Mouse (Mus musculus) limb, embryonic 14.5 days (tissue): ENCODE data around the gene Atp2b2. TPM values are rescaled to one million over a fixed set of nuclear protein-coding genes. Genes with fewer than 3 reads are reported as not detected.

Experiments used
- ATAC-seq: fragments of 200-750 bp; cut with Nextera tagmentation; 2 replicates; pipeline ENCODE4 v1.8.0; 2017; ENCODE audit warnings: low read depth, moderate number of reproducible peaks, moderate TSS enrichment; ENCODE audit not compliant: low FRiP score
- DNase-seq: peaks from one replicate; pipeline ENCODE4 v3.0.0-alpha.2; 2015; ENCODE audit warnings: low spot score
- H3K27ac ChIP-seq: fragments of 300-500 bp; sonication (generic); replicated peaks from 2 replicates; pipeline ENCODE4 v1.5.1; 2014; ENCODE audit warnings: low read depth, mild to moderate bottlenecking, low read length, moderate library complexity, mixed read lengths
- H3K27me3 ChIP-seq: fragments of 300-500 bp; sonication (generic); 2 replicates; pipeline ENCODE4 v1.6.1; 2014; ENCODE audit warnings: low read length, mixed read lengths; ENCODE audit not compliant: control insufficient read depth, insufficient read depth
- H3K36me3 ChIP-seq: fragments of 300-500 bp; sonication (generic); 2 replicates; pipeline ENCODE4 v1.6.1; 2014; ENCODE audit warnings: mild to moderate bottlenecking, low read length, moderate library complexity, mixed read lengths; ENCODE audit not compliant: control insufficient read depth, insufficient read depth
- H3K4me1 ChIP-seq: fragments of 300-500 bp; sonication (generic); 2 replicates; pipeline ENCODE4 v1.6.1; 2014; ENCODE audit warnings: antibody characterized with exemption, low read length, mixed read lengths; ENCODE audit not compliant: control insufficient read depth, insufficient read depth
- H3K4me2 ChIP-seq: fragments of 300-500 bp; sonication (generic); replicated peaks from 2 replicates; pipeline ENCODE4 v1.6.1; 2014; ENCODE audit warnings: low read depth, mild to moderate bottlenecking, low read length, moderate library complexity; ENCODE audit not compliant: severe bottlenecking
- H3K4me3 ChIP-seq: fragments of 300-500 bp; sonication (generic); replicated peaks from 2 replicates; pipeline ENCODE4 v1.5.1; 2014; ENCODE audit warnings: low read length
- H3K9ac ChIP-seq: fragments of 300-500 bp; sonication (generic); 2 replicates; pipeline ENCODE4 v1.6.1; 2014; ENCODE audit warnings: mild to moderate bottlenecking, low read depth, low read length, moderate library complexity; ENCODE audit not compliant: severe bottlenecking
- H3K9me3 ChIP-seq: fragments of 300-500 bp; sonication (generic); 2 replicates; pipeline ENCODE4 v1.6.1; 2016; ENCODE audit warnings: low read length; ENCODE audit not compliant: control insufficient read depth
- POLR2A ChIP-seq: fragments of 200-500 bp; IDR thresholded peaks from 2 replicates; pipeline ENCODE4 v1.8.0; 2012; ENCODE audit warnings: inconsistent platforms, mild to moderate bottlenecking, moderate library complexity, borderline replicate concordance; ENCODE audit not compliant: insufficient read depth, insufficient read length; ENCODE audit errors: extremely low read depth
- WGBS: fragments of 180-500 bp; shearing (Covaris S2); extraction: QIAGEN DNeasy Blood & Tissue Kit; methylation state at CpG from one replicate; pipeline ENCODE4 v1.1.7; 2014; 5-methylcytosine and 5-hydroxymethylcytosine counted together
- polyA plus RNA-seq, 2 experiments: library from polyadenylated mRNA; depleted of rRNA in 1 of 2; stranded (reverse) in 1 of 2; unstranded in 1 of 2; fragments of >200 nt; fragmentation: Nextera tagmentation in 1 of 2; extraction: Ambion mirVana in 1 of 2; gene quantifications; 2 replicates each; pipeline versions ENCODE4 v1.2.1 to v1.2.3; 2012 to 2014

The Atp2b2 gene
- polyA plus RNA-seq, 2 experiments: 0.09 to 0.11 TPM

- Histone ChIP-seq H3K9me3 (no peaks in the 10 kb centered on the region), H3K9ac (no peak overlapping the region), H3K36me3 (no peaks in the 10 kb centered on the region), H3K4me3 (no peak overlapping the region), H3K27ac (no peak overlapping the region), H3K4me2 (no peak overlapping the region), H3K4me1 (no peaks in the 10 kb centered on the region), H3K27me3 (no peaks in the 10 kb centered on the region)
- WGBS: 11% methylated on average over 3 of the region's 3 CpGs
- no peak for TF ChIP-seq POLR2A
- DNase-seq (peak; percentile 73), ATAC-seq (no peak; the same call in 1 of the 2 replicates)
These were observed 79.6 kb downstream of the Atp2b2 start for GRCm38 (mm10) chr6:113962811-113963210.

- 65% methylated on average over 2 of the region's 2 CpGs for WGBS
- no peak for TF ChIP-seq POLR2A
- DNase-seq (no peak), ATAC-seq (no peak)
- Histone ChIP-seq H3K4me2 (no peak overlapping the region), H3K9me3 (no peaks in the 10 kb centered on the region), H3K27me3 (no peaks in the 10 kb centered on the region), H3K9ac (no peak overlapping the region), H3K4me3 (no peak overlapping the region), H3K36me3 (no peaks in the 10 kb centered on the region), H3K27ac (no peak overlapping the region), H3K4me1 (no peaks in the 10 kb centered on the region)
These were observed 80.8 kb downstream of the Atp2b2 start for GRCm38 (mm10) chr6:113961658-113962057.

GRCm38 (mm10) chr6:113959336-113959735 is 83.1 kb downstream of the Atp2b2 start:
- no peak overlapping the region for H3K27ac ChIP-seq
- H3K9ac ChIP-seq: no peak overlapping the region
- H3K36me3 ChIP-seq: no peaks in the 10 kb centered on the region
- TF ChIP-seq POLR2A: no peak
- no peaks in the 10 kb centered on the region for H3K27me3 ChIP-seq
- no peak for ATAC-seq
- WGBS: 50% methylated on average over 1 of the region's 1 CpGs
- no peaks in the 10 kb centered on the region for H3K4me1 ChIP-seq
- no peaks in the 10 kb centered on the region for H3K9me3 ChIP-seq
- H3K4me2 ChIP-seq: no peak overlapping the region
- DNase-seq: no peak
- H3K4me3 ChIP-seq: no peak overlapping the region

- ATAC-seq: no peak
- Histone ChIP-seq H3K9ac (no peak overlapping the region), H3K27ac (no peak overlapping the region), H3K27me3 (no peaks in the 10 kb centered on the region), H3K9me3 (no peaks in the 10 kb centered on the region), H3K4me2 (no peak overlapping the region), H3K4me3 (no peak overlapping the region), H3K36me3 (no peaks in the 10 kb centered on the region), H3K4me1 (no peaks in the 10 kb centered on the region)
- 56% methylated on average over 2 of the region's 2 CpGs for WGBS
- DNase-seq: no peak
- TF ChIP-seq POLR2A: no peak
These were observed 83.7 kb downstream of the Atp2b2 start for GRCm38 (mm10) chr6:113958714-113959113.

GRCm38 (mm10) chr6:113958003-113958402 is 84.4 kb downstream of the Atp2b2 start:
- no peaks in the 10 kb centered on the region for H3K36me3 ChIP-seq
- no peak overlapping the region for H3K9ac ChIP-seq
- no peaks in the 10 kb centered on the region for H3K4me1 ChIP-seq
- H3K27me3 ChIP-seq: no peaks in the 10 kb centered on the region
- H3K9me3 ChIP-seq: no peaks in the 10 kb centered on the region
- no peak for TF ChIP-seq POLR2A
- ATAC-seq: no peak
- no peak overlapping the region for H3K4me2 ChIP-seq
- no peak for DNase-seq
- WGBS: 75% methylated on average over 5 of the region's 5 CpGs
- H3K27ac ChIP-seq: no peak overlapping the region
- H3K4me3 ChIP-seq: no peak overlapping the region

GRCm38 (mm10) chr6:113957232-113957940 is 85.0 kb downstream of the Atp2b2 start:
- Histone ChIP-seq H3K9me3 (no peaks in the 10 kb centered on the region), H3K9ac (no peak overlapping the region), H3K36me3 (no peaks in the 10 kb centered on the region), H3K27me3 (no peaks in the 10 kb centered on the region), H3K4me2 (no peak overlapping the region), H3K4me1 (no peaks in the 10 kb centered on the region), H3K27ac (no peak overlapping the region), H3K4me3 (no peak overlapping the region)
- ATAC-seq (no peak), DNase-seq (no peak)
- 74% methylated on average over 19 of the region's 19 CpGs for WGBS
- TF ChIP-seq POLR2A: no peak
